Mouse (Mus musculus) embryonic facial prominence, embryonic 12.5 days (tissue): ENCODE data around the gene Rbm47. TPM values are rescaled to one million over a fixed set of nuclear protein-coding genes. Genes with fewer than 3 reads are reported as not detected.
A peak's percentile ranks its signal among the peaks of the same experiment; 100 is the strongest.

Experiments
- ATAC-seq: fragments of 200-750 bp; cut with Nextera tagmentation; 2 replicates; pipeline ENCODE4 v1.8.0; 2017; ENCODE audit not compliant: insufficient number of reproducible peaks, insufficient read depth, low FRiP score, low TSS enrichment
- H3K27ac ChIP-seq: fragments of 300-500 bp; sonication (generic); 2 replicates; pipeline ENCODE4 v1.5.1; 2016; ENCODE audit warnings: mild to moderate bottlenecking
- H3K27me3 ChIP-seq: fragments of 300-500 bp; sonication (generic); 2 replicates; pipeline ENCODE4 v1.6.1; 2016; ENCODE audit warnings: mild to moderate bottlenecking, moderate library complexity
- H3K36me3 ChIP-seq: fragments of 300-500 bp; sonication (generic); 2 replicates; pipeline ENCODE4 v1.6.1; 2016; ENCODE audit warnings: mild to moderate bottlenecking
- H3K4me1 ChIP-seq: fragments of 300-500 bp; sonication (generic); 2 replicates; pipeline ENCODE4 v1.6.1; 2016
- H3K4me2 ChIP-seq: fragments of 300-500 bp; sonication (generic); replicated peaks from 2 replicates; pipeline ENCODE4 v1.6.1; 2016; ENCODE audit warnings: mild to moderate bottlenecking, moderate library complexity
- H3K4me3 ChIP-seq: fragments of 300-500 bp; sonication (generic); 2 replicates; pipeline ENCODE4 v1.5.1; 2016; ENCODE audit warnings: mild to moderate bottlenecking
- H3K9ac ChIP-seq: fragments of 300-500 bp; sonication (generic); 2 replicates; pipeline ENCODE4 v1.6.1; 2016; ENCODE audit warnings: mild to moderate bottlenecking, moderate library complexity
- H3K9me3 ChIP-seq: fragments of 300-500 bp; sonication (generic); 2 replicates; pipeline ENCODE4 v1.6.1; 2016; ENCODE audit warnings: mild to moderate bottlenecking, moderate library complexity
- WGBS: fragments of 180-500 bp; shearing (Covaris S2); methylation state at CpG from one replicate; pipeline ENCODE4 v1.1.7; 2016; 5-methylcytosine and 5-hydroxymethylcytosine counted together
- polyA plus RNA-seq: library from polyadenylated mRNA; unstranded; fragments of >200 nt; fragmentation: Nextera tagmentation; extraction: Ambion mirVana; gene quantifications from 2 replicates; pipeline ENCODE4 v1.2.1, GENCODE M21; 2016

Gene Rbm47
- polyA plus RNA-seq, 1 experiment from 2014 or later = 5.0 TPM

- WGBS = 82% methylated on average over 17 of the region's 17 CpGs
- no peak overlapping the region for H3K9ac ChIP-seq
- H3K36me3 ChIP-seq = no peaks in the 10 kb centered on the region
- no peak overlapping the region for H3K4me2 ChIP-seq
- no peaks in the 10 kb centered on the region for H3K9me3 ChIP-seq
- no peaks in the 10 kb centered on the region for H3K27me3 ChIP-seq
- no peak overlapping the region for H3K4me3 ChIP-seq
- no peaks in the 10 kb centered on the region; the same call in 1 of the 2 replicates for H3K4me1 ChIP-seq
- no peak for ATAC-seq
- no peak overlapping the region for H3K27ac ChIP-seq
These were observed 92.2 kb downstream of the Rbm47 start for GRCm38 (mm10) chr5:66080529-66081220.

GRCm38 (mm10) chr5:66079358-66080179 lies 93.3 kb downstream of the Rbm47 start:
- H3K36me3 ChIP-seq = no peaks in the 10 kb centered on the region
- no peaks in the 10 kb centered on the region for H3K9me3 ChIP-seq
- H3K27me3 ChIP-seq = no peaks in the 10 kb centered on the region
- no peak overlapping the region for H3K4me3 ChIP-seq
- H3K9ac ChIP-seq = no peak overlapping the region
- no peaks in the 10 kb centered on the region for H3K4me1 ChIP-seq
- H3K4me2 ChIP-seq = no peak overlapping the region
- 87% methylated on average over 9 of the region's 9 CpGs for WGBS
- ATAC-seq = no peak
- H3K27ac ChIP-seq = no peak overlapping the region

DNA sequence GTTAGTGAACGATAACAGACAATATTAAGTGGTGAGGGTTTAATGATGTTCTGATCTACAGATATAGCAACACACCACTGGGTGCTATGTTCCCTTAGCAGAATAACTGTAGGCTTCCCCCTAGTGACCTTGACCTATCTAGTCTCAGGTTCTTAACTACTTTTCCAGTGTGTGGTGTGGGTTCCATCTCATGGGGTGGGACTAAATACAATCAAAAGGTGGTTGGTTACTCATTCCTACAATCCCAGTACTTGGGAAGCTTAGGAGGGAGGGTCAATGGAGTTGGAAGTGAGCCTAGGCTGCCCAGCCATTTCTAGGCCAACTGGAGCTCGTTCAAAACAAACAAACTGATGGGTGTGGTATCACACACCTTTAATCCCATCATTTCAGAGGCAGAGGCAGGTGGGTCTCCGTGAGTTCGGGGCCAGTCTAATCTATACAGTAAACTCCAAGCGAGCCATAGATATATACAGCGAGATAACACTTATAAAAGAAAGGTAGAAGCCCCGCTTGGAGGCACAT lies 94.4 kb downstream of the Rbm47 start:
- Histone ChIP-seq H3K4me3 (no peak overlapping the region), H3K9me3 (no peaks in the 10 kb centered on the region), H3K36me3 (no peaks in the 10 kb centered on the region), H3K4me2 (no peak overlapping the region), H3K27me3 (no peaks in the 10 kb centered on the region), H3K4me1 (no peaks in the 10 kb centered on the region), H3K9ac (no peak overlapping the region), H3K27ac (no peak overlapping the region)
- no peak for ATAC-seq
- WGBS = 91% methylated on average over 7 of the region's 7 CpGs

- WGBS = 42% methylated on average over 10 of the region's 10 CpGs
- Histone ChIP-seq H3K9me3 (no peaks in the 10 kb centered on the region), H3K4me3 (no peak overlapping the region), H3K27me3 (no peaks in the 10 kb centered on the region), H3K9ac (no peak overlapping the region), H3K4me1 (no peaks in the 10 kb centered on the region), H3K4me2 (no peak overlapping the region), H3K36me3 (no peaks in the 10 kb centered on the region), H3K27ac (no peak overlapping the region)
- ATAC-seq = no peak
These were observed 95.5 kb downstream of the Rbm47 start for GRCm38 (mm10) chr5:66077416-66077815.

- H3K27me3 ChIP-seq = no peaks in the 10 kb centered on the region
- H3K9ac ChIP-seq = no peak overlapping the region
- ATAC-seq = no peak
- no peaks in the 10 kb centered on the region for H3K9me3 ChIP-seq
- H3K4me2 ChIP-seq = no peak overlapping the region
- no peaks in the 10 kb centered on the region for H3K4me1 ChIP-seq
- H3K4me3 ChIP-seq = no peak overlapping the region
- no peaks in the 10 kb centered on the region for H3K36me3 ChIP-seq
- 65% methylated on average over 12 of the region's 12 CpGs for WGBS
- no peak overlapping the region for H3K27ac ChIP-seq
These were observed 96.1 kb downstream of the Rbm47 start for GRCm38 (mm10) chr5:66076685-66077301.

DNA sequence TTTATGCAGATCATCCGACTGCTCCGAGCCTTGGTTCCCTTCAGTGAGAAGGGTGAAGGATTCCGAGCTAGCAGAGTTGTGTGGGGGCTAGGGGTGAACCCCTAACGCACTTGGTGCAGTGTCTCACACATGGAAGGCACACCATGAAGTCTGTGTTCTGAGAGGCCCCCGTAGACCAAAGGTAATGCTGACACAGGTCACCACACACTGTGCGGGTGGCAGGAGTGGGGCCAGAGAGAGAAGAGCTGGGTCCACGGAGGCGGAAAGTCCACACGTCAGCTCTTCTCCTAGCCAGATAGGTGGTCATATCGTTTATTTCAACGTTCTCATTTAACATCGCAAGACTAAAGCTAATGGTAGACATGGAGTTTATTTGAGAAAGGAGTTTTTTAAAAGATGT lies 97.0 kb downstream of the Rbm47 start:
- no peaks in the 10 kb centered on the region for H3K27me3 ChIP-seq
- no peak for ATAC-seq
- no peak overlapping the region for H3K4me2 ChIP-seq
- no peak overlapping the region for H3K4me3 ChIP-seq
- no peaks in the 10 kb centered on the region for H3K4me1 ChIP-seq
- no peaks in the 10 kb centered on the region for H3K36me3 ChIP-seq
- no peaks in the 10 kb centered on the region for H3K9me3 ChIP-seq
- no peak overlapping the region for H3K27ac ChIP-seq
- H3K9ac ChIP-seq = no peak overlapping the region
- WGBS = 94% methylated on average over 12 of the region's 12 CpGs

- Histone ChIP-seq H3K9ac (no peak overlapping the region), H3K27ac (no peak overlapping the region), H3K36me3 (no peaks in the 10 kb centered on the region), H3K4me3 (no peak overlapping the region), H3K4me2 (no peak overlapping the region), H3K4me1 (no peaks in the 10 kb centered on the region), H3K27me3 (no peaks in the 10 kb centered on the region), H3K9me3 (no peaks in the 10 kb centered on the region)
- 79% methylated on average over 9 of the region's 9 CpGs for WGBS
- ATAC-seq = no peak
These were observed 97.9 kb downstream of the Rbm47 start for GRCm38 (mm10) chr5:66075032-66075488.

DNA sequence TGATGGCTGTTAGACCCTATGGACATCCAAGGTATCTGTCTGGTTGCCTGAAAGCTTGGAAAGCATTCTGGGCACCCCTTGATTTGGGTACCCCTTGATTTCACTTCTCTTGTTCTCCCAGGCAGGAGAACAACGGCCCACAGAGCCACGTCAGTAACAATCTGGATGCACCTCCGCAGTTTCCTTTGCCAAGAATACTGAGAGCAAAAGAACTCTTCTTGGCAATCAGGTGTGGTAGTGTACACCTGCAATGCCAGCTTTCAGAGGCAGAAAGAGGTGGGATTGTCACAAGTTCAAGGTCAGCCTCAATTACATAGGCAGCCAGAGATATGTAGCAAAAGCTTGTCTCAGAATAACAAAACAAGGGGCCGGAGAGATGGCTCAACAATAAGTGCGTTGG lies 98.7 kb downstream of the Rbm47 start:
- H3K36me3 ChIP-seq = no peaks in the 10 kb centered on the region
- no peak overlapping the region for H3K4me3 ChIP-seq
- peaks cover 2% of the 10 kb centered on the region; the same call in 1 of the 2 replicates for H3K4me1 ChIP-seq
- H3K27me3 ChIP-seq = no peaks in the 10 kb centered on the region
- ATAC-seq = no peak
- H3K9ac ChIP-seq = no peak overlapping the region
- no peak overlapping the region for H3K27ac ChIP-seq
- H3K9me3 ChIP-seq = no peaks in the 10 kb centered on the region
- H3K4me2 ChIP-seq = no peak overlapping the region
- 94% methylated on average over 5 of the region's 5 CpGs for WGBS

DNA sequence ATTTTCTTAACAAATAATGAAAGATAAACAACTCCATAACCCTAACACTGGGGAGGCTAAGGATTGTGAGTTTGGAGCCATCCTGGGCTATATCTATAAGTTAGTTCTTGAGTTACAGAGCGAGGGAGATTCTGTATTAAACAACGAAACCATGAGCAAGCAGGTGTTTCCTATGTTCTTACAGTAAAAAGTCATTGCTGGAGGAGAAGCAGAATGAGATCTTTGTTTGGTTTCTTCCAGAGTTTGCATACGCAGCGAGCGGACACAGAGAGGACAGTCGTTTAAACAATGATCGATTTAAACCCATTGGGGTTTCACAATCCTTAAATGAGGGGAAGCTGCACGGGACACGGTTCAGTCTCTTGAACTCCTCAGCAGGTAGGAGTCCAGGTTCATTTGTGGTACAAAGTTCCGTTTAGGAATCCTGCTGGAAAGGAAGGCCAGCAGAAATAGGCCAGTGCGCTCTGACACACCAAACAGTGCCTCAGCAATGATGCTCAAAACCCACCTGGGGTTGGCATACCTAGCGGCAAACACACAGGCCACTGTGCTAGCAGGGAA lies 99.2 kb downstream of the Rbm47 start:
- H3K9me3 ChIP-seq = no peaks in the 10 kb centered on the region
- 86% methylated on average over 12 of the region's 12 CpGs for WGBS
- peaks cover 2% of the 10 kb centered on the region; the same call in 1 of the 2 replicates for H3K4me1 ChIP-seq
- H3K9ac ChIP-seq = no peak overlapping the region
- no peak overlapping the region for H3K4me3 ChIP-seq
- no peak for ATAC-seq
- H3K27me3 ChIP-seq = no peaks in the 10 kb centered on the region
- no peak overlapping the region for H3K27ac ChIP-seq
- no peaks in the 10 kb centered on the region for H3K36me3 ChIP-seq
- H3K4me2 ChIP-seq = no peak overlapping the region

- Histone ChIP-seq H3K9ac (no peak overlapping the region), H3K27me3 (no peaks in the 10 kb centered on the region), H3K4me1 (peaks cover 2% of the 10 kb centered on the region; the same call in 1 of the 2 replicates), H3K4me3 (no peak overlapping the region), H3K9me3 (no peaks in the 10 kb centered on the region), H3K27ac (no peak overlapping the region), H3K36me3 (no peaks in the 10 kb centered on the region), H3K4me2 (no peak overlapping the region)
- WGBS = 87% methylated on average over 8 of the region's 8 CpGs
- ATAC-seq = no peak
These were observed 101.2 kb downstream of the Rbm47 start for GRCm38 (mm10) chr5:66071722-66072121.

GRCm38 (mm10) chr5:66070350-66070749 lies 102.6 kb downstream of the Rbm47 start:
- H3K9me3 ChIP-seq = no peaks in the 10 kb centered on the region
- no peak for ATAC-seq
- H3K4me3 ChIP-seq = no peak overlapping the region
- WGBS = 42% methylated on average over 2 of the region's 2 CpGs
- no peak overlapping the region for H3K9ac ChIP-seq
- H3K4me2 ChIP-seq = peak overlapping the region; percentile 73; the same call in 1 of the 2 replicates
- H3K36me3 ChIP-seq = no peaks in the 10 kb centered on the region
- no peak overlapping the region for H3K27ac ChIP-seq
- H3K27me3 ChIP-seq = no peaks in the 10 kb centered on the region
- H3K4me1 ChIP-seq = peaks cover 2% of the 10 kb centered on the region; the same call in 1 of the 2 replicates
